Mouse (Mus musculus): Measurements from ENCODE around the gene Snx32. TPM values are rescaled to one million over a fixed set of nuclear protein-coding genes. Genes with fewer than 3 reads are reported as not detected.

The Snx32 gene
- polyA plus RNA-seq, 1 experiment from 2014 or later, result 116 TPM

- H3K9me3 ChIP-seq (replicated peaks; ENCODE audit: control insufficient read depth, low read length, poor library complexity, severe bottlenecking), result no peaks in the 10 kb centered on the region
- H3K4me1 ChIP-seq (ENCODE audit: control insufficient read depth, insufficient read depth, low read length), result peaks cover 5% of the 10 kb centered on the region; the same call in 1 of the 2 replicates
- H3K27me3 ChIP-seq (ENCODE audit: control insufficient read depth, insufficient read depth, low read depth, low read length), result peaks cover 45% of the 10 kb centered on the region
- no peaks in the 10 kb centered on the region for H3K36me3 ChIP-seq (ENCODE audit: control insufficient read depth, insufficient read depth, low read length)
- H3K4me3 ChIP-seq (ENCODE audit: low read depth, low read length), result no peak overlapping the region
- ATAC-seq, result no peak
- H3K27ac ChIP-seq (ENCODE audit: low read length), result no peak overlapping the region
- H3K4me2 ChIP-seq (ENCODE audit: low read length), result no peak overlapping the region
- WGBS, result 89% methylated on average over 5 of the region's 5 CpGs
- H3K9ac ChIP-seq (ENCODE audit: low read depth, low read length), result no peak overlapping the region
Measured at GRCm38 (mm10) chr19:5445747-5446146, 64.6 kb downstream of the Snx32 start.

GRCm38 (mm10) chr19:5444954-5445353 is 65.4 kb downstream of the Snx32 start:
- Histone ChIP-seq H3K9me3 (replicated peaks; ENCODE audit: control insufficient read depth, low read length, poor library complexity, severe bottlenecking) (no peaks in the 10 kb centered on the region), H3K4me3 (ENCODE audit: low read depth, low read length) (no peak overlapping the region), H3K36me3 (ENCODE audit: control insufficient read depth, insufficient read depth, low read length) (no peaks in the 10 kb centered on the region), H3K4me1 (ENCODE audit: control insufficient read depth, insufficient read depth, low read length) (peaks cover 5% of the 10 kb centered on the region; the same call in 1 of the 2 replicates), H3K4me2 (ENCODE audit: low read length) (no peak overlapping the region), H3K9ac (ENCODE audit: low read depth, low read length) (no peak overlapping the region), H3K27me3 (ENCODE audit: control insufficient read depth, insufficient read depth, low read depth, low read length) (peaks cover 40% of the 10 kb centered on the region), H3K27ac (ENCODE audit: low read length) (no peak overlapping the region)
- no peak for ATAC-seq
- 46% methylated on average over 7 of the region's 7 CpGs for WGBS

GRCm38 (mm10) chr19:5444371-5444908 is 65.9 kb downstream of the Snx32 start:
- H3K9me3 ChIP-seq (replicated peaks; ENCODE audit: control insufficient read depth, low read length, poor library complexity, severe bottlenecking), result no peaks in the 10 kb centered on the region
- WGBS, result 72% methylated on average over 9 of the region's 9 CpGs
- H3K4me3 ChIP-seq (ENCODE audit: low read depth, low read length), result no peak overlapping the region
- H3K4me2 ChIP-seq (ENCODE audit: low read length), result no peak overlapping the region
- H3K9ac ChIP-seq (ENCODE audit: low read depth, low read length), result no peak overlapping the region
- no peak for ATAC-seq
- H3K27me3 ChIP-seq (ENCODE audit: control insufficient read depth, insufficient read depth, low read depth, low read length), result peaks cover 37% of the 10 kb centered on the region
- H3K27ac ChIP-seq (ENCODE audit: low read length), result no peak overlapping the region
- peaks cover 5% of the 10 kb centered on the region; the same call in 1 of the 2 replicates for H3K4me1 ChIP-seq (ENCODE audit: control insufficient read depth, insufficient read depth, low read length)
- H3K36me3 ChIP-seq (ENCODE audit: control insufficient read depth, insufficient read depth, low read length), result no peaks in the 10 kb centered on the region

Other genes with a start within 250 kb of the Snx32 start
- 50.7 and 52.2 TPM in 2 replicates for gene Pacs1, start 237.4 kb downstream of the Snx32 start, polyA plus RNA-seq (2015; fragmentation: Nextera tagmentation; extraction: Ambion mirVana)
- 326 and 331 TPM in 2 replicates for gene Sf3b2, start 215.1 kb downstream of the Snx32 start, polyA plus RNA-seq (2015; fragmentation: Nextera tagmentation; extraction: Ambion mirVana)
- 41.6 and 49.4 TPM in 2 replicates for gene Gal3st3, start 212.2 kb downstream of the Snx32 start, polyA plus RNA-seq (2015; fragmentation: Nextera tagmentation; extraction: Ambion mirVana)
- not detected in 2 replicates for gene Catsper1, start 174.8 kb downstream of the Snx32 start, polyA plus RNA-seq (2015; fragmentation: Nextera tagmentation; extraction: Ambion mirVana)
- gene Cst6, start 161.0 kb downstream of the Snx32 start, polyA plus RNA-seq (2015; fragmentation: Nextera tagmentation; extraction: Ambion mirVana), result 7.5 and 11.1 TPM in 2 replicates
- gene Eif1ad, start 143.8 kb downstream of the Snx32 start, polyA plus RNA-seq (2015; fragmentation: Nextera tagmentation; extraction: Ambion mirVana), result 36.6 and 38.3 TPM in 2 replicates
- gene Banf1, start 143.4 kb downstream of the Snx32 start, polyA plus RNA-seq (2015; fragmentation: Nextera tagmentation; extraction: Ambion mirVana), result 302 and 321 TPM in 2 replicates
- gene Sart1, start 121.8 kb downstream of the Snx32 start, polyA plus RNA-seq (2015; fragmentation: Nextera tagmentation; extraction: Ambion mirVana), result 67.7 and 68.5 TPM in 2 replicates
- not detected in 2 replicates for gene Tsga10ip, start 108.0 kb downstream of the Snx32 start, polyA plus RNA-seq (2015; fragmentation: Nextera tagmentation; extraction: Ambion mirVana)
- 288 and 310 TPM in 2 replicates for gene Drap1, start 85.6 kb downstream of the Snx32 start, polyA plus RNA-seq (2015; fragmentation: Nextera tagmentation; extraction: Ambion mirVana)
- 61.8 and 67.9 TPM in 2 replicates for gene AI837181, start 85.4 kb downstream of the Snx32 start, polyA plus RNA-seq (2015; fragmentation: Nextera tagmentation; extraction: Ambion mirVana)
- not detected in 2 replicates for gene Fosl1, start 63.0 kb downstream of the Snx32 start, polyA plus RNA-seq (2015; fragmentation: Nextera tagmentation; extraction: Ambion mirVana)
- gene Ccdc85b, start 52.6 kb downstream of the Snx32 start, polyA plus RNA-seq (2015; fragmentation: Nextera tagmentation; extraction: Ambion mirVana), result 9.5 and 10.2 TPM in 2 replicates
- 159 and 178 TPM in 2 replicates for gene Fibp, start 49.9 kb downstream of the Snx32 start, polyA plus RNA-seq (2015; fragmentation: Nextera tagmentation; extraction: Ambion mirVana)
- gene Ctsw, start 42.0 kb downstream of the Snx32 start, polyA plus RNA-seq (2015; fragmentation: Nextera tagmentation; extraction: Ambion mirVana), result 5.0 and 5.2 TPM in 2 replicates
- gene Efemp2, start 36.6 kb downstream of the Snx32 start, polyA plus RNA-seq (2015; fragmentation: Nextera tagmentation; extraction: Ambion mirVana), result 34.1 and 35.3 TPM in 2 replicates
- gene Mus81, start 22.1 kb downstream of the Snx32 start, polyA plus RNA-seq (2015; fragmentation: Nextera tagmentation; extraction: Ambion mirVana), result 51.1 and 53.6 TPM in 2 replicates
- gene Cfl1, start 20.1 kb downstream of the Snx32 start, polyA plus RNA-seq (2015; fragmentation: Nextera tagmentation; extraction: Ambion mirVana), result 3,571 and 3,575 TPM in 2 replicates
- not detected in 2 replicates for gene 1700020D05Rik, start 6.8 kb downstream of the Snx32 start, polyA plus RNA-seq (2015; fragmentation: Nextera tagmentation; extraction: Ambion mirVana)
- gene Ovol1, start 50.1 kb upstream of the Snx32 start, polyA plus RNA-seq (2015; fragmentation: Nextera tagmentation; extraction: Ambion mirVana), result 0.11 TPM in 1 of 2 replicates, not detected in the other
- 1.9 and 2.3 TPM in 2 replicates for gene Ap5b1, start 57.5 kb upstream of the Snx32 start, polyA plus RNA-seq (2015; fragmentation: Nextera tagmentation; extraction: Ambion mirVana)
- 55.5 and 58.4 TPM in 2 replicates for gene Rnaseh2c, start 91.3 kb upstream of the Snx32 start, polyA plus RNA-seq (2015; fragmentation: Nextera tagmentation; extraction: Ambion mirVana)
- 82.0 and 83.1 TPM in 2 replicates for gene Kat5, start 99.7 kb upstream of the Snx32 start, polyA plus RNA-seq (2015; fragmentation: Nextera tagmentation; extraction: Ambion mirVana)
- 30.6 and 37.7 TPM in 2 replicates for gene Rela, start 126.9 kb upstream of the Snx32 start, polyA plus RNA-seq (2015; fragmentation: Nextera tagmentation; extraction: Ambion mirVana)
- 17.5 and 17.7 TPM in 2 replicates for gene Sipa1, start 153.2 kb upstream of the Snx32 start, polyA plus RNA-seq (2015; fragmentation: Nextera tagmentation; extraction: Ambion mirVana)
- gene Map3k11, start 178.2 kb upstream of the Snx32 start, polyA plus RNA-seq (2015; fragmentation: Nextera tagmentation; extraction: Ambion mirVana), result 9.5 and 12.9 TPM in 2 replicates
- 23.9 and 25.3 TPM in 2 replicates for gene Pcnx3, start 178.4 kb upstream of the Snx32 start, polyA plus RNA-seq (2015; fragmentation: Nextera tagmentation; extraction: Ambion mirVana)
- gene Kcnk7, start 193.8 kb upstream of the Snx32 start, polyA plus RNA-seq (2015; fragmentation: Nextera tagmentation; extraction: Ambion mirVana), result 0.15 TPM in 1 of 2 replicates, not detected in the other
- 31.3 and 38.6 TPM in 2 replicates for gene Ehbp1l1, start 215.8 kb upstream of the Snx32 start, polyA plus RNA-seq (2015; fragmentation: Nextera tagmentation; extraction: Ambion mirVana)
- gene Fam89b, start 219.1 kb upstream of the Snx32 start, polyA plus RNA-seq (2015; fragmentation: Nextera tagmentation; extraction: Ambion mirVana), result 116 and 131 TPM in 2 replicates
- 9.3 and 9.6 TPM in 2 replicates for gene Ltbp3, start 230.4 kb upstream of the Snx32 start, polyA plus RNA-seq (2015; fragmentation: Nextera tagmentation; extraction: Ambion mirVana)